Mouse (Mus musculus): ENCODE measurements around the gene Gk5.

- TF ChIP-seq CTCF (IDR thresholded peaks at IDR 0.05; ENCODE audit: extremely low read depth, insufficient read depth, insufficient read length, insufficient replicate concordance), result no peak
- no peak for TF ChIP-seq POLR2A (IDR thresholded peaks at IDR 0.05; ENCODE audit: low read depth, low read length)
Measured at GRCm38 (mm10) chr9:96134470-96134869, 15.3 kb downstream of the Gk5 start.

Measured in spleen, adult 2 months (tissue).